Mouse (Mus musculus): ENCODE data around the gene Gng8. TPM values are rescaled to one million over a fixed set of nuclear protein-coding genes. Genes with fewer than 3 reads are reported as not detected.

Gene Gng8
- total RNA-seq (2014; rRNA removed; ENCODE audit: low replicate concordance) (0.27 and 4.0 TPM in 2 replicates), polyA plus RNA-seq (2015; fragmentation: Nextera tagmentation; extraction: Ambion mirVana) (1.7 and 2.5 TPM in 2 replicates)

DNA sequence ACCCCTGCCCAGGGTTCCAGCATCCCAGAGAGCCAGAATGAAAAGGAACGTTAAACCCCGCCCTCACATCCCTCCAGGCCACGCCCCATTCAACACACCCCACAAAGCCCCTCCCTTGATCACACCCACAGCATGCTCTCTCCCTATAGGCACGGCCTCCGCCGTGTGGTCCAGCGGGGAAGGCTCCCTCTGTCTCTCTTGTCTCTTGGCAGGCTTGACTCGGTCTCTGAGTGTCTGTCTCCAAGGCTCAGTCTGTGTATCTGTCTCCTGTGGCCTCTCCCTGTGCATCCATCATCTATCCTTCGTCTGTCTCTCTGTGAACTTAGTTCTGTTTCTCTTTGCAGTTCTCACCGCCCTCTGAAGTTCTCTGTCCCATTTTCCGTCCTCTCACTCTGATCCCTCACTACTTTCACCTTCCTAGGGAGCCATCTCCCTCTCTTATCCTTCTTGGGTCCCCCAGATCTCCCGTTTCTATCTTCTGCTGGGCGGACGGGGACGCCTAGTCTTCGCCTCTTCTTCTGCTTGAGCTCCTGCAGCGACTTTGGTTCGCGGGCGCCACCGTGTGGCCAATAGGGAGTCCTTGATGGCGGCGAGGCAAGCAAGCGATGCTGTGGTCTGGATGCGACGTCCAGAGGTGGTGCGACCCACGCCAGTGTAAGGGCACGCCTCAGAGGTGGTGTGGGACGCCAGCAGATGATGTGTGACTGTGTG is at the start of gene Gng8:
Gene Gng8 (plus strand): TSS at position 146 of the 711 bp plus-strand sequence.
- under 1% methylated on average over 30 of the region's 30 CpGs for WGBS
- peak within 1 kb of the TSS; percentile 30 for H3K4me3 ChIP-seq (ENCODE audit: low read depth, low read length)
- peak; percentile 88 for DNase-seq (ENCODE audit: low spot score)
- no peak for TF ChIP-seq EP300 (IDR thresholded peaks at IDR 0.05; ENCODE audit: low read depth)
- peak; percentile 97 for TF ChIP-seq CTCF (IDR thresholded peaks at IDR 0.05; ENCODE audit: low read depth)
- H3K27me3 ChIP-seq (ENCODE audit: control insufficient read depth, insufficient read depth, low read length), result peaks cover 27% of the 10 kb centered on the region
- peak within 1 kb of the TSS; percentile 72 for H3K27ac ChIP-seq (ENCODE audit: low read depth)
- ATAC-seq (ENCODE audit: insufficient read depth, low read depth), result peak; percentile 81
- H3K9ac ChIP-seq (replicated peaks; ENCODE audit: low read depth, low read length), result no peak within 1 kb of the TSS
- H3K36me3 ChIP-seq (replicated peaks; ENCODE audit: control insufficient read depth, insufficient read depth, low read length), result peaks cover under 1% of the 10 kb centered on the region; the same call in 1 of the 2 replicates
- peak within 1 kb of the TSS; percentile 62 for H3K4me2 ChIP-seq (ENCODE audit: low read depth, low read length)
- no peaks in the 10 kb centered on the region; the same call in 1 of the 2 replicates for H3K4me1 ChIP-seq (ENCODE audit: control insufficient read depth, insufficient read depth)
- no peaks in the 10 kb centered on the region for H3K9me3 ChIP-seq (replicated peaks; ENCODE audit: control insufficient read depth, low read length)

DNA sequence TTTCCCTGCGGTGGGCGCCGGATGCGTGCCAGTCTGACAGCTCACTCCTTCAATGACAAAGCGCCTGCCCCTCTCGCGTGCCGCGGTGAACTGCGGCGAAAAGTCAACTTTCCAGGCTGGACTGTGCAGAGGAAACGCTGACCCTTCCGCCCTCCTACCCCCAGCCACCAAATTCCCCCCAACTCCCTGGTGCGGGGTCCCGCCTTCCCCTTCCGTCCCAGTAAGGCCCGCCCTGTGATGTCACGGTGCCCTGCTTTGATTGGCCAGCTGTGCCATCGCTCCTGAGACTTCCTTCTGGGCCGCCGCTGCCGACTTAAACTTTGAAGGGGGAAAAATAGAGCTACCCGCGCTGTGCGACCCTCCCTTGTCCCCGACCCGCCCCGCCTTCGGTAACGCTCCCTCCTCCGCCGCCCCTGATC is 48.9 kb upstream of the Gng8 start, which contains the start of gene Prkd2:
Gene Prkd2 (plus strand): TSS at position 258 of the 419 bp plus-strand sequence.
- Histone ChIP-seq H3K9me3 (replicated peaks; ENCODE audit: control insufficient read depth, low read length) (no peaks in the 10 kb centered on the region), H3K4me3 (ENCODE audit: low read depth, low read length) (peak within 1 kb of the TSS; percentile 84), H3K27me3 (ENCODE audit: control insufficient read depth, insufficient read depth, low read length) (no peaks in the 10 kb centered on the region), H3K9ac (replicated peaks; ENCODE audit: low read depth, low read length) (peak within 1 kb of the TSS; percentile 83), H3K4me2 (ENCODE audit: low read depth, low read length) (peak within 1 kb of the TSS; percentile 96), H3K36me3 (replicated peaks; ENCODE audit: control insufficient read depth, insufficient read depth, low read length) (peaks cover 48% of the 10 kb centered on the region), H3K4me1 (ENCODE audit: control insufficient read depth, insufficient read depth) (peaks cover 10% of the 10 kb centered on the region; the same call in 1 of the 2 replicates), H3K27ac (ENCODE audit: low read depth) (peak within 1 kb of the TSS; percentile 90)
- no peak for TF ChIP-seq CTCF (IDR thresholded peaks at IDR 0.05; ENCODE audit: low read depth)
- no peak for TF ChIP-seq EP300 (IDR thresholded peaks at IDR 0.05; ENCODE audit: low read depth)
- ATAC-seq (ENCODE audit: insufficient read depth, low read depth) (peak; percentile 85), DNase-seq (ENCODE audit: low spot score) (peak; percentile 91)
- whole genome bisulfite sequencing, result under 1% methylated on average over 31 of the region's 32 CpGs

GRCm38 (mm10) chr7:16843441-16844171 is 48.0 kb upstream of the Gng8 start:
- H3K4me3 ChIP-seq (ENCODE audit: low read depth, low read length), result peak overlapping the region; percentile 84
- peak overlapping the region; percentile 96 for H3K4me2 ChIP-seq (ENCODE audit: low read depth, low read length)
- ATAC-seq (ENCODE audit: insufficient read depth, low read depth) (no peak), DNase-seq (ENCODE audit: low spot score) (no peak)
- WGBS, result 3% methylated on average over 33 of the region's 33 CpGs
- H3K36me3 ChIP-seq (replicated peaks; ENCODE audit: control insufficient read depth, insufficient read depth, low read length), result peaks cover 43% of the 10 kb centered on the region
- peaks cover 10% of the 10 kb centered on the region; the same call in 1 of the 2 replicates for H3K4me1 ChIP-seq (ENCODE audit: control insufficient read depth, insufficient read depth)
- H3K9ac ChIP-seq (replicated peaks; ENCODE audit: low read depth, low read length), result peak overlapping the region; percentile 83
- H3K27ac ChIP-seq (ENCODE audit: low read depth), result peak overlapping the region; percentile 90
- H3K9me3 ChIP-seq (replicated peaks; ENCODE audit: control insufficient read depth, low read length), result no peaks in the 10 kb centered on the region
- no peak for TF ChIP-seq CTCF (IDR thresholded peaks at IDR 0.05; ENCODE audit: low read depth)
- TF ChIP-seq EP300 (IDR thresholded peaks at IDR 0.05; ENCODE audit: low read depth), result no peak
- no peaks in the 10 kb centered on the region for H3K27me3 ChIP-seq (ENCODE audit: control insufficient read depth, insufficient read depth, low read length)

DNA sequence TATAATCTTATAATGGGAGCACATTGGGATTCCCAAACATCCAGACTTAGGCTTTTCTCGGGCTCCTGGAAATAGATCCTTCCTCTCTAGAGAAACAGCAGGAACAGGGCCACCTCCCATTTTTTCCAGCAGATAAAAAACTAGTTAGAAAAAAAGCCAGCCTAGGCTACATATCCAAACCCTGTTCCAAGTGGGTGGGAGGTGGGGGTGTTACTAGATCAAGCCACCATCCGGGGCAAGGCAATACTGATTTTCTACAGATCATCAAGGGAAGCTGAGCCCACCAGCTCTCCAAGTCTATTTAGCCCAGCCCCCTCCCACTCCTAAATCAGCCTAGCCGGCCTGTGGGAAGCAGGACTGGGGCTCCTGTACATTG is 46.9 kb upstream of the Gng8 start:
- peaks cover 42% of the 10 kb centered on the region for H3K36me3 ChIP-seq (replicated peaks; ENCODE audit: control insufficient read depth, insufficient read depth, low read length)
- ATAC-seq (ENCODE audit: insufficient read depth, low read depth) (no peak), DNase-seq (ENCODE audit: low spot score) (no peak)
- TF ChIP-seq EP300 (IDR thresholded peaks at IDR 0.05; ENCODE audit: low read depth) (no peak), CTCF (IDR thresholded peaks at IDR 0.05; ENCODE audit: low read depth) (no peak)
- 57% methylated on average over 3 of the region's 3 CpGs for WGBS
- H3K27ac ChIP-seq (ENCODE audit: low read depth), result peak overlapping the region; percentile 90
- H3K4me3 ChIP-seq (ENCODE audit: low read depth, low read length), result peak overlapping the region; percentile 84
- H3K27me3 ChIP-seq (ENCODE audit: control insufficient read depth, insufficient read depth, low read length), result no peaks in the 10 kb centered on the region
- peak overlapping the region; percentile 83; the same call in 1 of the 2 replicates for H3K9ac ChIP-seq (replicated peaks; ENCODE audit: low read depth, low read length)
- H3K9me3 ChIP-seq (replicated peaks; ENCODE audit: control insufficient read depth, low read length), result no peaks in the 10 kb centered on the region
- H3K4me1 ChIP-seq (ENCODE audit: control insufficient read depth, insufficient read depth), result peaks cover 10% of the 10 kb centered on the region; the same call in 1 of the 2 replicates
- H3K4me2 ChIP-seq (ENCODE audit: low read depth, low read length), result peak overlapping the region; percentile 96

GRCm38 (mm10) chr7:16845072-16845819 is 46.3 kb upstream of the Gng8 start:
- Histone ChIP-seq H3K4me3 (ENCODE audit: low read depth, low read length) (peak overlapping the region; percentile 84), H3K9ac (replicated peaks; ENCODE audit: low read depth, low read length) (peak overlapping the region; percentile 54; the same call in 1 of the 2 replicates), H3K9me3 (replicated peaks; ENCODE audit: control insufficient read depth, low read length) (no peaks in the 10 kb centered on the region), H3K4me2 (ENCODE audit: low read depth, low read length) (peak overlapping the region; percentile 96), H3K4me1 (ENCODE audit: control insufficient read depth, insufficient read depth) (peaks cover 10% of the 10 kb centered on the region; the same call in 1 of the 2 replicates), H3K36me3 (replicated peaks; ENCODE audit: control insufficient read depth, insufficient read depth, low read length) (peaks cover 42% of the 10 kb centered on the region), H3K27me3 (ENCODE audit: control insufficient read depth, insufficient read depth, low read length) (no peaks in the 10 kb centered on the region), H3K27ac (ENCODE audit: low read depth) (peak overlapping the region; percentile 90)
- ATAC-seq (ENCODE audit: insufficient read depth, low read depth), result peak; percentile 13
- no peak for TF ChIP-seq CTCF (IDR thresholded peaks at IDR 0.05; ENCODE audit: low read depth)
- 0 out of 2 replicates have a peak, but pooled peaks have one; percentile 26 for TF ChIP-seq EP300 (IDR thresholded peaks at IDR 0.05; ENCODE audit: low read depth)
- 39% methylated on average over 14 of the region's 14 CpGs for WGBS
- peak; percentile 60 for DNase-seq (ENCODE audit: low spot score)
